12 mouse cellular contexts compared by ENCODE assay signal in the genomic region with DNA sequence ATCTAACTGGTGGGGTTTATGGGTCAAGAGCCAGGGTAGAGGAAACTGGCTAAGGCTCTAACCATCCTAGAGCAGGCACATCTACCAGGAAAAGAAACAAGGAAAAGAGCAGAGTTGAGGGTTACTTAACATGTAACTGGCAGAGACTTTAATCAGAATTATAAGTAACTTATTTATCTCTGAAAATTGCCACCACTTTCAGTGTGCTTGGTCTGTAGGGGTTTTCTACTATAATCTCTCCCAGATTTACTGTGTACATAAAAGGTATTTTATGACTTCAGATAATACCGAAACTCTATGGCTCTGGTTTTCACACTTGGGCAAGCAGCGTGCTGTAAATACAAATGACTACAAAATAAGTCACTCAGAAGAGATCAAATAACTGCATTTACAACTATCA. TPM values are rescaled to one million over a fixed set of nuclear protein-coding genes. Genes with fewer than 3 reads are reported as not detected.
DNase-seq lines count a peak whose midpoint lies in the region; ATAC-seq and TF ChIP-seq lines count a peak whose summit lies in the region.
"Had no signal": no experiment of that assay in that cellular context is flagged by ENCODE, and none has a peak within 500 bp of the region (broad histone marks: within the 10 kb centered on the region; RNA-seq: fewer than 3 reads in every experiment).

No protein-coding gene starts in this region.

- no peak overlapping the region for H3K4me2 ChIP-seq in forebrain, embryonic 11.5 days (ENCODE audit: low read depth, low read length, severe bottlenecking)
- peak overlapping the region; percentile 36; the same call in 1 of the 2 replicates for H3K4me2 ChIP-seq in kidney, postnatal 0 days (ENCODE audit: low read length)
- H3K4me2 ChIP-seq in intestine, embryonic 14.5 days (ENCODE audit: low read length) = 0 out of 2 replicates have a peak overlapping the region, but pooled peaks have one; percentile 18
- H3K4me2 ChIP-seq in stomach, embryonic 14.5 days (replicated peaks; ENCODE audit: low read depth, low read length) = no peak overlapping the region
- H3K4me2 ChIP-seq: forebrain, embryonic 12.5 days; heart, embryonic 12.5 days; liver, embryonic 12.5 days had no signal

- no peak overlapping the region for H3K9ac ChIP-seq in forebrain, embryonic 11.5 days (ENCODE audit: low read length)
- no peak overlapping the region for H3K9ac ChIP-seq in kidney, postnatal 0 days (ENCODE audit: low read depth, low read length)
- no peak overlapping the region for H3K9ac ChIP-seq in intestine, embryonic 14.5 days (ENCODE audit: low read length)
- no peak overlapping the region for H3K9ac ChIP-seq in stomach, embryonic 14.5 days (replicated peaks; ENCODE audit: low read depth, low read length)
- H3K9ac ChIP-seq: forebrain, embryonic 12.5 days; heart, embryonic 12.5 days; liver, embryonic 12.5 days had no signal

- WGBS in forebrain, embryonic 10.5 days = 88% methylated on average over 2 of the region's 2 CpGs
- WGBS in forebrain, embryonic 11.5 days = 76% methylated on average over 2 of the region's 2 CpGs
- WGBS in kidney, postnatal 0 days = 27% methylated on average over 2 of the region's 2 CpGs
- 58% methylated on average over 2 of the region's 2 CpGs for WGBS in intestine, embryonic 14.5 days
- 54% methylated on average over 2 of the region's 2 CpGs for WGBS in stomach, embryonic 14.5 days
- 95% methylated on average over 2 of the region's 2 CpGs for WGBS in thymus, adult 2 months

- no peaks in the 10 kb centered on the region for H3K9me3 ChIP-seq in forebrain, embryonic 10.5 days
- H3K9me3 ChIP-seq in forebrain, embryonic 11.5 days (ENCODE audit: control insufficient read depth, low read length) = no peaks in the 10 kb centered on the region
- H3K9me3 ChIP-seq in kidney, postnatal 0 days (replicated peaks; ENCODE audit: low read length) = no peaks in the 10 kb centered on the region
- no peaks in the 10 kb centered on the region for H3K9me3 ChIP-seq in intestine, embryonic 14.5 days (ENCODE audit: control insufficient read depth, low read length)
- H3K9me3 ChIP-seq in stomach, embryonic 14.5 days (ENCODE audit: control insufficient read depth, low read depth, low read length) = no peaks in the 10 kb centered on the region
- H3K9me3 ChIP-seq: forebrain, embryonic 12.5 days; heart, embryonic 12.5 days; liver, embryonic 12.5 days had no signal

- H3K27ac ChIP-seq in forebrain, embryonic 10.5 days = peak overlapping the region; percentile 53; the same call in 1 of the 2 replicates
- no peak overlapping the region for H3K27ac ChIP-seq in forebrain, embryonic 11.5 days (ENCODE audit: low read depth, low read length)
- peak overlapping the region; percentile 62 for H3K27ac ChIP-seq in kidney, postnatal 0 days
- H3K27ac ChIP-seq in intestine, embryonic 14.5 days (ENCODE audit: low read depth) = peak overlapping the region; percentile 79
- peak overlapping the region; percentile 52; the same call in 1 of the 2 replicates for H3K27ac ChIP-seq in stomach, embryonic 14.5 days (ENCODE audit: low read length)
- H3K27ac ChIP-seq in thymus, adult 2 months (ENCODE audit: control insufficient read depth, insufficient read depth, low read length) = no peak overlapping the region
- H3K27ac ChIP-seq: forebrain, embryonic 12.5 days; liver, embryonic 12.5 days had no signal

- ATAC-seq in forebrain, embryonic 11.5 days (replicated peaks; ENCODE audit: low FRiP score) = no peak
- no peak; the same call in 1 of the 2 replicates for ATAC-seq in kidney, postnatal 0 days (replicated peaks; ENCODE audit: low FRiP score, low read depth)
- peak; percentile 87 for ATAC-seq in intestine, embryonic 14.5 days (replicated peaks; ENCODE audit: low FRiP score, low TSS enrichment, low read depth)
- peak; percentile 62; the same call in 1 of the 2 replicates for ATAC-seq in stomach, embryonic 14.5 days (ENCODE audit: insufficient number of reproducible peaks, insufficient read depth, low FRiP score, low read depth)
- ATAC-seq: liver, embryonic 12.5 days had no signal

- no peaks in the 10 kb centered on the region for H3K36me3 ChIP-seq in forebrain, embryonic 10.5 days (replicated peaks)
- H3K36me3 ChIP-seq in forebrain, embryonic 11.5 days (ENCODE audit: control insufficient read depth, insufficient read depth, low read length) = no peaks in the 10 kb centered on the region
- no peaks in the 10 kb centered on the region for H3K36me3 ChIP-seq in kidney, postnatal 0 days (ENCODE audit: insufficient read depth, low read length)
- no peaks in the 10 kb centered on the region for H3K36me3 ChIP-seq in intestine, embryonic 14.5 days (ENCODE audit: control insufficient read depth, insufficient read depth, low read length)
- H3K36me3 ChIP-seq in stomach, embryonic 14.5 days (ENCODE audit: control insufficient read depth, insufficient read depth, low read length) = no peaks in the 10 kb centered on the region
- no peaks in the 10 kb centered on the region for H3K36me3 ChIP-seq in thymus, adult 2 months (ENCODE audit: control insufficient read depth, insufficient read depth, low read length)
- H3K36me3 ChIP-seq: forebrain, embryonic 12.5 days; liver, embryonic 12.5 days had no signal

- no peaks in the 10 kb centered on the region for H3K27me3 ChIP-seq in forebrain, embryonic 10.5 days (ENCODE audit: poor library complexity, severe bottlenecking)
- H3K27me3 ChIP-seq in forebrain, embryonic 11.5 days (ENCODE audit: control insufficient read depth, insufficient read depth, low read length) = no peaks in the 10 kb centered on the region
- H3K27me3 ChIP-seq in kidney, postnatal 0 days (ENCODE audit: insufficient read depth, low read length) = no peaks in the 10 kb centered on the region
- H3K27me3 ChIP-seq in intestine, embryonic 14.5 days (replicated peaks; ENCODE audit: control insufficient read depth, insufficient read depth, low read length) = no peaks in the 10 kb centered on the region
- H3K27me3 ChIP-seq in stomach, embryonic 14.5 days (ENCODE audit: control insufficient read depth, insufficient read depth, low read length) = no peaks in the 10 kb centered on the region
- H3K27me3 ChIP-seq in thymus, adult 2 months (ENCODE audit: control insufficient read depth, insufficient read depth, low read length) = no peaks in the 10 kb centered on the region
- H3K27me3 ChIP-seq: forebrain, embryonic 12.5 days; heart, embryonic 12.5 days; liver, embryonic 12.5 days had no signal

- DNase-seq in forebrain, embryonic 10.5 days (ENCODE audit: extremely low spot score, low spot score) = no peak
- DNase-seq in forebrain, embryonic 11.5 days (ENCODE audit: low spot score) = no peak
- no peak for DNase-seq in kidney, postnatal 0 days (ENCODE audit: low spot score)
- DNase-seq in kidney, postnatal 10 days = no peak
- no peak for DNase-seq in intestine, embryonic 14.5 days (ENCODE audit: low spot score)
- DNase-seq in thymus, adult 2 months = no peak
- DNase-seq in left cerebral cortex, adult 18-20 months (ENCODE audit: low spot score in 2 of 2) = no peak
- DNase-seq: adrenal gland, adult 2 months had no signal

- H3K4me3 ChIP-seq in forebrain, embryonic 10.5 days = no peak overlapping the region
- H3K4me3 ChIP-seq in forebrain, embryonic 11.5 days (ENCODE audit: low read depth, low read length) = no peak overlapping the region
- no peak overlapping the region for H3K4me3 ChIP-seq in kidney, postnatal 0 days (replicated peaks; ENCODE audit: low read depth, low read length)
- no peak overlapping the region for H3K4me3 ChIP-seq in intestine, embryonic 14.5 days (ENCODE audit: low read depth, low read length)
- H3K4me3 ChIP-seq in stomach, embryonic 14.5 days (ENCODE audit: low read depth, low read length) = no peak overlapping the region
- H3K4me3 ChIP-seq in thymus, adult 2 months (ENCODE audit: control insufficient read depth, insufficient read depth, low read length) = no peak overlapping the region
- H3K4me3 ChIP-seq: forebrain, embryonic 12.5 days; heart, embryonic 12.5 days; liver, embryonic 12.5 days had no signal

- TF ChIP-seq POLR2A in thymus, adult 2 months (IDR thresholded peaks at IDR 0.05; ENCODE audit: control insufficient read depth, extremely low read depth, insufficient read depth, low read length, poor library complexity) = no peak

- no peak for TF ChIP-seq CTCF in kidney, postnatal 0 days (IDR thresholded peaks at IDR 0.05; ENCODE audit: low read depth)
- no peak for TF ChIP-seq CTCF in thymus, adult 2 months (IDR thresholded peaks at IDR 0.05; ENCODE audit: borderline replicate concordance, control insufficient read depth, extremely low read depth, insufficient read depth, low read length, poor library complexity)

- peaks cover 8% of the 10 kb centered on the region for H3K4me1 ChIP-seq in forebrain, embryonic 10.5 days
- peaks cover 2% of the 10 kb centered on the region; the same call in 1 of the 2 replicates for H3K4me1 ChIP-seq in forebrain, embryonic 11.5 days (replicated peaks; ENCODE audit: control insufficient read depth, insufficient read depth, low read length)
- peaks cover 41% of the 10 kb centered on the region for H3K4me1 ChIP-seq in kidney, postnatal 0 days (replicated peaks; ENCODE audit: insufficient read depth, low read length)
- H3K4me1 ChIP-seq in intestine, embryonic 14.5 days (replicated peaks; ENCODE audit: control insufficient read depth, insufficient read depth, low read length) = peaks cover 47% of the 10 kb centered on the region
- peaks cover 28% of the 10 kb centered on the region for H3K4me1 ChIP-seq in stomach, embryonic 14.5 days (ENCODE audit: control insufficient read depth, insufficient read depth, low read length)
- peaks cover 38% of the 10 kb centered on the region for H3K4me1 ChIP-seq in thymus, adult 2 months (replicated peaks; ENCODE audit: control insufficient read depth, insufficient read depth, low read length)

RNA-seq across cellular contexts. Expression of a gene that starts 32.0 kb away (rescaled TPM):
- polyA plus RNA-seq in forebrain, embryonic 10.5 days (2016; fragmentation: Nextera tagmentation; extraction: Ambion mirVana) = 6.4 and 6.5 TPM in 2 replicates
- 7.6 and 8.5 TPM in 2 replicates for polyA plus RNA-seq in forebrain, embryonic 11.5 days (2014; fragmentation: Nextera tagmentation; extraction: Ambion mirVana)
- polyA plus RNA-seq in kidney, postnatal 0 days (2015; fragmentation: Nextera tagmentation; extraction: Ambion mirVana) = 16.1 and 16.3 TPM in 2 replicates
- polyA plus RNA-seq in intestine, embryonic 14.5 days (2014; fragmentation: Nextera tagmentation; extraction: Ambion mirVana) = 12.6 and 14.4 TPM in 2 replicates
- polyA plus RNA-seq in stomach, embryonic 14.5 days (2014; fragmentation: Nextera tagmentation; extraction: Ambion mirVana) = 16.0 and 16.5 TPM in 2 replicates
- 27.5 and 30.1 TPM in 2 replicates for polyA plus RNA-seq in thymus, adult 2 months (2012; rRNA removed)
- 10 to 100 TPM; 14.4 to 15.0 TPM for total RNA-seq in left cerebral cortex, adult 18-20 months (2021)

Comparison
In these comparisons a context has a peak if more than half of its experiments do, and no peak if none do; other contexts are left out.
1. H3K27ac ChIP-seq: peak in forebrain, embryonic 10.5 days (single experiment), kidney, postnatal 0 days (single experiment), intestine, embryonic 14.5 days (single experiment) and stomach, embryonic 14.5 days (single experiment); none in forebrain, embryonic 11.5 days (single experiment) and thymus, adult 2 months (single experiment).
2. ATAC-seq: peak in intestine, embryonic 14.5 days (single experiment) and stomach, embryonic 14.5 days (single experiment); none in forebrain, embryonic 11.5 days (single experiment) and kidney, postnatal 0 days (single experiment).
3. H3K4me2 ChIP-seq: peak in kidney, postnatal 0 days (single experiment) and intestine, embryonic 14.5 days (single experiment); none in forebrain, embryonic 11.5 days (single experiment) and stomach, embryonic 14.5 days (single experiment).